20 mouse cellular contexts compared by ENCODE assay signal in genomic region chr17:7145373-7146058, GRCm38 (mm10). TPM values are rescaled to one million over a fixed set of nuclear protein-coding genes. Genes with fewer than 3 reads are reported as not detected.
DNase-seq lines count a peak whose midpoint lies in the region; ATAC-seq and TF ChIP-seq lines count a peak whose summit lies in the region.
"Had no signal": no experiment of that assay in that cellular context is flagged by ENCODE, and none has a peak within 500 bp of the region (broad histone marks: within the 10 kb centered on the region; RNA-seq: fewer than 3 reads in every experiment).

No protein-coding gene starts in this region.

- no peak overlapping the region for H3K4me2 ChIP-seq in hindbrain, embryonic 12.5 days (replicated peaks)
- no peak overlapping the region for H3K4me2 ChIP-seq in hindbrain, embryonic 16.5 days (ENCODE audit: low read length)
- H3K4me2 ChIP-seq in lung, postnatal 0 days (replicated peaks; ENCODE audit: low read depth, low read length) = no peak overlapping the region
- H3K4me2 ChIP-seq in myocyte (ENCODE audit: low read depth) = no peak overlapping the region
- H3K4me2 ChIP-seq: forebrain, embryonic 15.5 days had no signal

- no peak overlapping the region for H3K9ac ChIP-seq in hindbrain, embryonic 12.5 days
- H3K9ac ChIP-seq in hindbrain, embryonic 16.5 days (ENCODE audit: low read depth, low read length) = no peak overlapping the region
- H3K9ac ChIP-seq in lung, postnatal 0 days (replicated peaks; ENCODE audit: low read depth) = no peak overlapping the region
- H3K9ac ChIP-seq: forebrain, embryonic 15.5 days had no signal

- TF ChIP-seq EP300 in lung, postnatal 0 days (IDR thresholded peaks at IDR 0.05) = no peak

- 0 out of 2 replicates have a peak overlapping the region, but pooled peaks have one; percentile 12 for H3K27ac ChIP-seq in hindbrain, embryonic 12.5 days
- H3K27ac ChIP-seq in hindbrain, embryonic 16.5 days (ENCODE audit: low read depth, low read length) = no peak overlapping the region
- no peak overlapping the region for H3K27ac ChIP-seq in lung, postnatal 0 days (ENCODE audit: low read length)
- H3K27ac ChIP-seq: forebrain, embryonic 15.5 days; left cerebral cortex, adult 2 months; stomach, postnatal 0 days had no signal

- no peaks in the 10 kb centered on the region for H3K36me3 ChIP-seq in hindbrain, embryonic 12.5 days
- H3K36me3 ChIP-seq in hindbrain, embryonic 16.5 days (ENCODE audit: control insufficient read depth, insufficient read depth, low read length) = no peaks in the 10 kb centered on the region
- no peaks in the 10 kb centered on the region for H3K36me3 ChIP-seq in lung, postnatal 0 days (ENCODE audit: insufficient read depth, low read length)
- H3K36me3 ChIP-seq in myocyte (ENCODE audit: control insufficient read depth, insufficient read depth) = no peaks in the 10 kb centered on the region
- H3K36me3 ChIP-seq: forebrain, embryonic 15.5 days had no signal

- H3K9me3 ChIP-seq in hindbrain, embryonic 12.5 days (replicated peaks) = no peaks in the 10 kb centered on the region
- no peaks in the 10 kb centered on the region for H3K9me3 ChIP-seq in hindbrain, embryonic 16.5 days (ENCODE audit: control insufficient read depth, low read length)
- H3K9me3 ChIP-seq in lung, postnatal 0 days (ENCODE audit: low read length) = no peaks in the 10 kb centered on the region
- H3K9me3 ChIP-seq: forebrain, embryonic 15.5 days had no signal

- ATAC-seq in hindbrain, embryonic 12.5 days (ENCODE audit: low FRiP score) = no peak
- ATAC-seq in hindbrain, embryonic 16.5 days = no peak
- ATAC-seq in granulocyte monocyte progenitor cell, adult 5-6 weeks (replicated peaks; ENCODE audit: poor library complexity, severe bottlenecking) = 0 out of 2 replicates have a peak, but pooled peaks have one; percentile 20
- ATAC-seq in lung, postnatal 0 days = peak; percentile 32; the same call in 1 of the 2 replicates
- ATAC-seq: forebrain, embryonic 15.5 days; midbrain, embryonic 16.5 days; Patski had no signal

- no peaks in the 10 kb centered on the region for H3K79me2 ChIP-seq in myocyte (ENCODE audit: control insufficient read depth, insufficient read depth)

- H3K4me3 ChIP-seq in hindbrain, embryonic 12.5 days = no peak overlapping the region
- H3K4me3 ChIP-seq in hindbrain, embryonic 16.5 days (ENCODE audit: low read length) = no peak overlapping the region
- no peak overlapping the region for H3K4me3 ChIP-seq in lung, postnatal 0 days (ENCODE audit: low read depth, low read length)
- H3K4me3 ChIP-seq in myocyte = no peak overlapping the region
- H3K4me3 ChIP-seq: forebrain, embryonic 15.5 days; left cerebral cortex, adult 2 months had no signal

- DNase-seq in lung, postnatal 0 days (ENCODE audit: low spot score) = no peak
- DNase-seq in urinary bladder, postnatal 4 days (ENCODE audit: low spot score in 2 of 2) = no peak
- DNase-seq in adrenal gland, adult 18-20 months (ENCODE audit: low spot score in 2 of 2) = no peak
- DNase-seq: adrenal gland, postnatal 10 days; cerebellum, adult 9-10 months; heart, adult 18-20 months; heart, postnatal 4 days; kidney, adult 18-20 months; kidney, postnatal 36 days; left cerebral cortex, postnatal 4 days; liver had no signal

- 56% methylated on average over 9 of the region's 9 CpGs for WGBS in hindbrain, embryonic 12.5 days
- WGBS in hindbrain, embryonic 16.5 days = 56% methylated on average over 9 of the region's 9 CpGs
- WGBS in lung, postnatal 0 days = 40% methylated on average over 9 of the region's 9 CpGs

- no peak for TF ChIP-seq POLR2A in myocyte (IDR thresholded peaks at IDR 0.05; ENCODE audit: insufficient read length, low read depth)

- peak; percentile 35; the same call in 1 of the 2 replicates for TF ChIP-seq CTCF in lung, postnatal 0 days (IDR thresholded peaks at IDR 0.05)

- no peak overlapping the region for H3ac ChIP-seq in myocyte (ENCODE audit: control insufficient read depth, insufficient read length)

- no peaks in the 10 kb centered on the region for H3K27me3 ChIP-seq in hindbrain, embryonic 12.5 days
- H3K27me3 ChIP-seq in hindbrain, embryonic 16.5 days (replicated peaks; ENCODE audit: control insufficient read depth, insufficient read depth, low read length) = no peaks in the 10 kb centered on the region
- H3K27me3 ChIP-seq in lung, postnatal 0 days (replicated peaks; ENCODE audit: insufficient read depth, low read length) = no peaks in the 10 kb centered on the region
- H3K27me3 ChIP-seq in myocyte (ENCODE audit: control insufficient read depth, insufficient read depth, insufficient read length) = peaks cover 13% of the 10 kb centered on the region
- H3K27me3 ChIP-seq: forebrain, embryonic 15.5 days had no signal

- H3K4me1 ChIP-seq in hindbrain, embryonic 12.5 days = peaks cover 9% of the 10 kb centered on the region
- H3K4me1 ChIP-seq in hindbrain, embryonic 16.5 days (ENCODE audit: control insufficient read depth, insufficient read depth, low read depth, low read length) = no peaks in the 10 kb centered on the region
- H3K4me1 ChIP-seq in lung, postnatal 0 days (ENCODE audit: insufficient read depth, low read depth, low read length) = no peaks in the 10 kb centered on the region

TF ChIP-seq in myocyte, 11 proteins besides CTCF, POLR2A, EP300 and RAD21:
- TF ChIP-seq MYOD1 (IDR thresholded peaks at IDR 0.05; ENCODE audit: control insufficient read depth in 1 of 3, insufficient read length in 2 of 3, low read depth in 2 of 3) = peak in 2 of 3 experiments; percentile 30 to 56
- TF ChIP-seq CEBPB (IDR thresholded peaks at IDR 0.05; ENCODE audit: insufficient read depth, poor library complexity, severe bottlenecking) = no peak
- TF ChIP-seq REST (IDR thresholded peaks at IDR 0.05; ENCODE audit: insufficient read depth, insufficient read length) = no peak
- TF ChIP-seq TCF12 (IDR thresholded peaks at IDR 0.05; ENCODE audit: insufficient read depth, poor library complexity, severe bottlenecking) = no peak
- TF ChIP-seq MYOG (IDR thresholded peaks at IDR 0.05; ENCODE audit: control insufficient read depth in 1 of 3, insufficient read depth in 1 of 3, insufficient read length in 2 of 3, low read depth in 2 of 3) = peak in 1 of 3 experiments; percentile 68
- no peak for TF ChIP-seq POLR2AphosphoS2 (IDR thresholded peaks at IDR 0.05; ENCODE audit: insufficient read length, low read depth)
- no peak for TF ChIP-seq SRF (IDR thresholded peaks at IDR 0.05; ENCODE audit: control insufficient read depth, insufficient read length, low read depth)
- no peak for TF ChIP-seq MAX (IDR thresholded peaks at IDR 0.05; ENCODE audit: low read depth)
- TF ChIP-seq USF1 (IDR thresholded peaks at IDR 0.05; ENCODE audit: low read depth) = no peak
- no peak for TF ChIP-seq TCF3 (IDR thresholded peaks at IDR 0.05; ENCODE audit: insufficient read length, low read depth)
TF ChIP-seq in myocyte: peak in this region for 2.

RNA-seq across cellular contexts. Expression of gene Rps6ka2, which starts 24.4 kb away (rescaled TPM):
- 34.3 and 35.2 TPM in 2 replicates for polyA plus RNA-seq in hindbrain, embryonic 12.5 days (2016; fragmentation: Nextera tagmentation; extraction: Ambion mirVana)
- 18.7 and 20.9 TPM in 2 replicates for polyA plus RNA-seq in hindbrain, embryonic 16.5 days (2015; fragmentation: Nextera tagmentation; extraction: Ambion mirVana)
- 32.6 and 34.5 TPM in 2 replicates for total RNA-seq in granulocyte monocyte progenitor cell, adult 5-6 weeks (2014; fragmentation: Nextera tagmentation)
- total RNA-seq in granulocyte monocyte progenitor cell, adult 5-6 weeks (2017) = 21.2 and 26.1 TPM in 2 replicates
- polyA plus RNA-seq in lung, postnatal 0 days (2015; fragmentation: Nextera tagmentation; extraction: Ambion mirVana) = 7.1 and 8.4 TPM in 2 replicates
- polyA plus RNA-seq in myocyte (2012; fragmentation: generic; extraction: Trizol) = 56.9 TPM
- 10 to 100 TPM; 11.3 to 12.8 TPM for total RNA-seq in adrenal gland, adult 18-20 months (2021)

Comparison
In these comparisons a context has a peak if more than half of its experiments do, and no peak if none do; other contexts are left out.
1. ATAC-seq: peak in granulocyte monocyte progenitor cell, adult 5-6 weeks (single experiment) and lung, postnatal 0 days (single experiment); none in hindbrain, embryonic 12.5 days (single experiment) and hindbrain, embryonic 16.5 days (single experiment).